Mouse (Mus musculus) kidney, postnatal 4 days (tissue): ENCODE data around the gene Mrpl45.
A peak's percentile ranks its signal among the peaks of the same experiment; 100 is the strongest.
"Not testable (repeated sequence)": the region's sequence is repeated elsewhere in the genome, so short reads cannot be mapped to it uniquely, and the experiment has no call there.

ENCODE experiments used
- DNase-seq, 2 experiments: peaks; one replicate each; pipeline ENCODE4 v3.0.0; 2021; ENCODE audit warnings: mixed read lengths in 2 of 2

The Mrpl45 gene

DNA sequence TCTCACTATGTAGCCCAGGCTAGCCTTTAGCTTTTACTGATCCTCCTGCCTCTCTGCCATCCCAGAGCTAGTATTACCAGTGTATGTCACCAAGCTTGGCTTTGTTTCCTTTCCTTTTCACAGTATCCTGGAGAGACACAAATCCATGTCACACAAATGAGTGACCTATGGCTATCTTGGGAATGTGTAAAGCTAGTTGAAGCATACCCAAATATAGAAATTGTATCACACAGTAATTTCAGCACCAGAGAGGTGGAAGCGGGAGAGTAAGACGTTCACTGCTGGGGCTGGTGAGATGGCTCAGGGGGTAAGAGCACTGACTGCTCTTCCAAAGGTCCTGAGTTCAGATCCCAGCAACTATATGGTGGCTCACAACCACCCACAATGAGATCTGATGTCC lies 15.6 kb upstream of the Mrpl45 start:
- no peak for DNase-seq

- DNase-seq = no peak
These were observed 14.1 kb upstream of the Mrpl45 start for GRCm38 (mm10) chr11:97301406-97301805.

DNA sequence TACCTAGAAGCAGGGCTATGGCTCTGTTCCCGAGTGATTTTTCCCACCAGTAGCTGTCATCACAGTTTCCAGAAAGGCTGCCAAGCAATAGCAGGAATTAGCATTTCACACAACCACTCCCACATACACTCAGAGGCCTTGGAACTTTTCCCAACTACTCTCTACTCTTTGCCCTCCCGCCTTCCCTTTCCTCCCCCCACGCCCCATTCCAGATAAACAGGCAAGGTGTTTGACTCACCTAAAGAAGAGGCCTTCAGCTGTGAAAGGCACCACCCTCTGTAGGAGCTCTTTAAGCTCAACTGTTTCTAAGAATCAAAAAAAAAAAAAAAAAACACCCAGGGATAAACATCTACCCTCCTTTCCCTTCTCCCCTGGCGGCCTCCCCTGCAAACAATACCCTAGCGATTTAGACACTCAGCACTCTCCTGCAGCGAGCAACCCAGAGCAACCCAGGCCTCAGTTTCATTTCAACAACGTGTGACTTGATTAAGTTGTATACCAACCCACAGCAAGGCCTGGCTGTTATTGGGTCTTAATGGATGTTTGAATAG lies 13.2 kb upstream of the Mrpl45 start:
- peak in 1 of 2 experiments; percentile 34 for DNase-seq

DNA sequence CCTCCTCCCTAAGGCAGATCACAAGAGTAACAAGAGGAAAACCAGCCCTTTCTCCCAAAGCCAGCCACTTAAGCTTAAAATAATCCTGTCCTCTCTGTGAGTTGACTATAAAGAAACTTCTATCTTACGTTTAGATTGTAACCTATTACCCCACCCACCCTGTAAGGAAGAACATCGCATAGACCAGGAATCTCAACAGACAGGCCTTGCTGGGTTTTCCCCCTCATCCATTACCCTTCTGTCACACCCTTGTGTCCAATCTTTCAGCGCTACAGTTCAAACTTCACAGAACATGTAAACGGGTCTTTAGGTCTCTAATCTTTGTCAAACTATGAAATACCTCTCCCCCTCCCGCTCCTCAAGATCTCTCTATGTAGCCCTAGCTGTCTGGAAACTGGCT lies 10.9 kb upstream of the Mrpl45 start:
- no peak for DNase-seq

GRCm38 (mm10) chr11:97307294-97308069 lies 8.0 kb upstream of the Mrpl45 start:
- DNase-seq = no peak

DNA sequence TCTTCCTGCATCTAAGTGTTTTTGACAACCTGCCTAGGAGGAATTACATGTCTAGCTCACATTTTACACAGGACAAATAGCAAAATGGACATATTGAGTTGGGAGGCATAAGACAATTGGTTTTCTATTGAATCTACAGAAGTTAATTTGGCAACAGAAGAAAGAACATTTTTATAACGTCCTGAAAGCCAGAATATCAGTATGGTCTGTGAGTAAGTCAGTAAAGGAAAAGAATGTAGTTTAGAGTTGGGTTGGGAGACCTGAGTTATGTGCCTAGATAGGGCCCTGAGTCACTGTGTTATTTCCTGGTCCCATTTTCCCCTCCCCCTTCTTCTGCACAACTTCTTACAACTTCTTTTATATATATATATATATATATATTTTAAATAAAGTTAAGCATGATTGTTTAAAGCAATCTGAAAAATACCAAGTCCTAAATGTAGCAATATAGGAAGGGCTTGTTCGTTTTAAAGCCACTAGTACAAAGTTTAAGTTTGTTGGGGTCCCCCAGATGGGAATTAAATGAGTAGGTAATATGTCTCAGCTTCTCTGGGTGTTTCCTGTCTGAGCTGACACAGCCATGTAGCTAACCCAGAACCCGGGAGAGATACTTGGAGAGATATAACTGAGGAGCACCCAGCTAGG lies 6.6 kb upstream of the Mrpl45 start:
- DNase-seq = no peak

- DNase-seq = peak; percentile 48 to 62
These were observed 6.1 kb upstream of the Mrpl45 start for GRCm38 (mm10) chr11:97309451-97309836.

DNA sequence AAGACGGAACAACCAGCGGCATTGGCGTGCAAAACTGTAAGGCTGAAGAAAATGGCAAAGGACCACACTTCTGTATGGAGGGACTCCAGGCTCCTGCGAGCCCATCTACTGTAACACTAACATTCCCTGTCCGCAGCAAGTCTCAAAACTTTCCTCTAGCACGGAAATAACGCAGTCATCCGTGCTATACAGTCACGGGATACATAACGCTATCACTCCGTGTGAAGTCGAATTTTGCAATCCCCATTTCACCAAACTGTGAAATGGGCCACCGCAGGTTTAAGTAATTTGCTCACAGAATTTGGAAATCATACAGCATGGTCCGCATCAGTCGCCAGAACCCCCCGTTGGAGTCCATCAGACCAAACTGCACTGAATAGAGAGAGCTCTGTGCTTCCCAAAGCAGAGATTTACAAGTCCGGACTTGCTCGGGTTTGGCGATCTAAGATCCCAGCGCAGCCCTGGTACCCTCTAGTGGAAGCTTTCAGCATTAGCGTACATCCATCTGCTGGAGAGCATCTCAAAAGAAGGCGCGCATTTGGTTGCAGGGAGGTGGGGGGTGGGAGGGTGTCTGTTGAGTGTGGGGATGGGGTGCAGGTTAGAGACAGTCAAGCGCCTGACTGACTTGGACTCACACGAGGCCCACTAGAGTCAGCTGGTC lies 5.5 kb upstream of the Mrpl45 start:
- DNase-seq = peak; percentile 76 to 84

DNA sequence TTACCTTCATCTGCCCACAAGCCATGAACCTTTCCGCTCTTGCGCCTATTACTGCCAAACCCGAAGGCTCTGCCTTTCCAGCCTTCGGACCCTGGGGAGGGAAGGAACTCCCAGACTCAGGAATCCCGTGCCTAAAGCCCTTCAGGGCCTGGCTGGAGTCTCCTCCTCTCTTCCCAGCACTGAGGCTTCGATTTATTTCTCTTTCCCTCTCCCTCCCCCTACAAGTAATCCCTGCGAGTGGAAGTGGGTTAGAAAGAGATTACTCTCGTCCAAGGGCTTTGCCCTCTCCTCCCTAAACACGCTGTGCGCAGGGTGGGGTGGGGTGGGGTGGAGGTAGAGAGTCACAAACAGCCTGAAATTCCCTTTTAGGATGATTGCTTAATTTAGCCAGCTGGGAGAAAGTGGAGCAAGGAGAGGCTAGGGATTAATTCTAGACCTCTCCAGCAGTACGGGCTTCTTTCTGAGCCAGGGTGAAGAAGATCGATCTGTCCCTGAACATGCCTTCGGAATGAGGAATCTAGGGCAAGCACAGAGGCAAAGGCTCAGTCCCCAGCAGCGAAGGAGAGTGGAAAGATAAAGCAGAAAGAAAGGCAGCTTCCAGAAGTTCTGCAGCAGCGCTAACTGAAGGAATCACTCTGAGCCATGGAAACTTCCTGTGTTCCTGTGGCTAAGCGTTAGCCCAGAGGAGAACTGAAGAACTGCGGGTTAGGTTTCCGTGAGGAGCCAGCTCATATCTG lies 4.5 kb upstream of the Mrpl45 start:
- peak; percentile 34 to 61 for DNase-seq

GRCm38 (mm10) chr11:97312871-97313270 lies 2.6 kb upstream of the Mrpl45 start:
- DNase-seq = not testable (repeated sequence)

- DNase-seq = peak in 1 of 2 experiments; percentile 26
These were observed 1.4 kb upstream of the Mrpl45 start for GRCm38 (mm10) chr11:97314110-97314509.

DNA sequence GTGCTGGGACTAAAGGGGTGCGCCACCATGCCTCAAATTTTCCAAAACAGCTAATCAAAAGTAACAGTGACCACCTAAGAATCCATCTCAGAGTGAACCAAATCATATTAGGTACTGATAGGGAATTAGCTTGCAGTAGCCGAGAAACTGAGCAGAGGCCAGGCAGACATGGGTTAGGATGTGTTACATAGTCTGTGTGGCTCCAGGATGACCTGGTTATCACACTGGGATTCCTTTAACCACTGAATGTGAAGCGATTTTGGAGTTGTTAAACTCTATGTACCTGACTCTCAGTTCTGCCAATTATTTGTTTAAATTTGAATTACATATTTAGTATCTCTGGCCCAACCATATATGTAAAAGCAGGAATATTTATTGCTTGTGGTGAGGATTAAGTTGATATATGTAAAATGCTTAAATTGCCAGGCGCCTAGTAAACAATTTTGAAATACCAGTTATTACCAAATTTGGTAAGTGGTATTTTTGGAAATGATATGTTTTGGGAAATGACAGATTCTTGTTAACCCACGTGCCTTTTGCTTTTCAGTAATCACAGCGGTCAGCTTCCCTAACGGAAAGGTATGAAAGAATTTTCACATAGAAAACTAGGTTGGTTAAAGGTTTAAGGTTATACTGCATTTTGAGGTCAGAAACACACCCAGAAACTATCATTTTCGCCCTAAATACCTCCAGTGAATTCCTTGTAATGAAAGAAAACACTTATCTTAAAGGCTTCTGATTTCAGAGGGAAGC lies 589 bp upstream of the Mrpl45 start:
- DNase-seq = no peak

GRCm38 (mm10) chr11:97321197-97321596 lies 5.7 kb downstream of the Mrpl45 start:
- no peak for DNase-seq

DNA sequence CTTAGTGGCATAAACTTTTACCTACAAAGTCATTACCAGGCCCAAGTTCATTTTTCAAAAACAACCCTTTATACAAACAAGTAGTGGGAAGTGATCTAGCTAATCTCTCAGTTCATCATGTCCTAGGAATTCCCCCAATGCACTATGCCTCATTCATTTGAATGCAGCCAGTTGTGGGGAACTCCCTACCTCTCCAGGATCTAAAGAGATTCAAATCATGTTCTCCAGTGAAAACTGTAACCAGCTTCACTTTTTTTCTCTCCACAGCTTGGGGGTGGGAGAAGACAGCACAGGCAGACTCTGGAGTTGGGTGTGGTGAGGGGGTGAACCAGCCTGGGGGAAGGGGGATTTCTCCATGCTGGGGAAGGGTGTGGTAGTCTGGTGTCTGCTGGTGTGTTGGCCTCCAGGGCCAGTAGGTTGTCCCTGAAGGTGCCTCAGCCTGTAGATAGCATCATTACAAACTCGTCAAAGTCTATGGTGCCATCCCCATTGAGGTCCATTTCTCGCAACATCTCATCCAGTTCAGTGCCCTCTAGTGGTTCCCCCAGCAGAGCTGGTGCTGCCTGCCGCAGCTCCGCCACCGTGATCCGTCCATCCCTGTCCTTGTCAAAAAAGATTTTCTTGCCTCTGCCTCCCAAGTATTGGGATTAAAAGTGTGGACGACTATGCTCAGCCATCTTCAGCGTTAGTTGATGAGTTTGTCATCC lies 6.5 kb downstream of the Mrpl45 start:
- not testable (repeated sequence) for DNase-seq

- no peak for DNase-seq
These were observed 9.7 kb downstream of the Mrpl45 start for GRCm38 (mm10) chr11:97325224-97325623.

DNA sequence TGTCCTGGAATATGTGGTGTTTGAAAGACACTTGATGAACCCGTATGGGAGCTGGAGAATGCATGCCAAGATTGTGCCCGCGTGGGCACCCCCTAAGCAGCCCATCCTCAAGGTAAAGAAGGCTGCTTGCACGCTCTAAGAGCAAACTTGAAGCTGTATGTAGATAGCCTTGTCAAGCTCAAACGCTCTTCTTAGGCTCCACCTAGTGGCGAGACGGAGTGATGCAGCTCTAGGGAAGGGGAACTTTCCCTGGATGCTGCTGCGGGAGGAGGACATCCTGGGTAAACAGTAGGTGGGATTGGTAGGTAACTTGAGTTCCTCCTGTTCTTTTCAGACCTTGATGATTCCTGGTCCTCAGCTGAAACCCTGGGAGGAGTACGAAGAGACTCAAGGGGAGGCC lies 12.6 kb downstream of the Mrpl45 start:
- peak; percentile 82 to 83 for DNase-seq

GRCm38 (mm10) chr11:97330315-97330714 lies 14.8 kb downstream of the Mrpl45 start:
- no peak for DNase-seq

DNA sequence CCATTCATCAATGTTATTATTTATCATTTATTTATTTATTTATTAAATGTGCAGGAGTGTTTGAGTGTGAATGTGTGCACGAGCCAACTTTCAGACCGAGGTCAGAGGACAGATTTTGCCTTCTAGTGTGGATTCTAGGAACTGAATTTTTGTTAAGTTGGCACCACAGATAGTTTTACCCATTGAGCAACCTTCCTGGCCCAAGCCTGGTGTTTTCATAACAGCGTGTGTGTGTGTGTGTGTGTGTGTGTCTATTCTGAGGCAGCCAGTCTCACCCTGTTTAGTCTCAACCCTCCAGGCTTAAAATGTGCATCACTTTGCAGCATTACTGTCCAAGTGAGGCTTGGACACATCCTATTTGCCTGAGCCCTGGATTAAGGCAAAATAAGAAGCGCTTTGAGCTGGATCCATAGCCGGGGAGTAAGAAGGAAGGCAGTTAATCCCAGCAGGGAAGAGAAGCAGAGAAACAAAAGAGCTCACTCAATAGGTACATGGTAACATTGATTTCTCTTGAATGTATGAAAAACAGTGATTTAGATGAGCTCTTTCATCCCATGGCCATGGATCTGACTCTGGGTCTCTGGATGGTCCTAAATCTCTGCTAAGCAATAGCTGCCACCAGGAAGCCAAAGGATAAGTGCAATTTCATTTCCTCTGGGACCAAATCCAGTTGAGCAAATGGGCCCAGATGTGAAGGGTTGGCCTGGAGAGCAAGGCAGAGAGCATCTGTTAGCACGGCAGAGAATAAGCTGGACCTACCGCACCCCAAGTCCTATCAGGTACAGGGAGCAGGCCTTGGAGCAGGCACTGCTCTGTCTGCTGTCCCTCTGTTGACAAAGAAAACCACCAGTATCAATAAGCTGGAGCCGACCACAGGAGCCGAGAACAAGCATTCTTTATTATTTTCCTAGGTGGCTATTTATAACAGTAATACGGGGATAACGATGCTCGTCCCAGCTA lies 16.0 kb downstream of the Mrpl45 start:
- DNase-seq = no peak

DNA sequence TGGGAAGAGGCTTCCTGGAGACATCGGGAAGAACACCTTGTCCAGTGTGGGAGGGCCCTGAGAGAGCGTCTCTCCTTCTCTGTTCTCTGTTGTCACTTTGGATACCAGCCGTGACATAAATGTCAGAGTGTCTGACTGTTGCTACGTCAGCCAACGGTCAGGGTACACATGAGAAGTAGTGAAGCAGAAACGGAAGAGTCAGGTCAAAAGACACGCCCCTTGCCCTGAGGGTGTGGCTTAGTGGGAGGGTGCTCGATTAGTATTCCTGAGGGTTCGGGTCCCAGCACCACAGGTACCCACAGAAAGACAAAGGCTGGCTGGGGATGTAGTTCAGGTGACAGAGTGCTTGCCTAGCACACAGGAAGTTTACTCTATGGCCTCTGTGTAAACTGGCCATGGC lies 17.5 kb downstream of the Mrpl45 start:
- peak in 1 of 2 experiments; percentile 50 for DNase-seq

DNA sequence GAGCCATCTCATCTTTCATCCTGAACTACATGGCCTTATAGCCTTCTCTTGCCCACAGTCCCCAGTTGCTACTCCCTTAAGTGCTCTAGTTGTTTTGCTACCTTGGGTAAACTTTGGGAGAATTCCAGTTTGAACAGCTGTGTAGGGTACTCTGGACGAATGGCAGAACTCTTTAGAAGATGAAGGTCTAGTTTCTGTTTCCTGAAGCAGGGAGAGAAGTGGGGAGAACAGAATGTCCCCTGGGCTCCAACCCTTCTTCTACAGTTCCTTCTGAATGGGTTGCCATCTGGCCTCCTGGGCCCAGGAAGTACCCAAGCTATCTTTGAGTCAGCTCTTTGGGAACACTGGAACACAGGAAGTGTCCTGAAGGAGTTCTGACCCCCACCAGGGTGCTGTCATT lies 18.4 kb downstream of the Mrpl45 start:
- DNase-seq = no peak
